Mouse (Mus musculus) midbrain, postnatal 0 days (tissue): ENCODE measurements around the gene Plch2. TPM values are rescaled to one million over a fixed set of nuclear protein-coding genes. Genes with fewer than 3 reads are reported as not detected.

Source experiments
- ATAC-seq: fragments of 200-750 bp; cut with Nextera tagmentation; 2 replicates; pipeline ENCODE4 v1.8.0; 2017; ENCODE audit warnings: moderate number of reproducible peaks, mild to moderate bottlenecking, moderate TSS enrichment, moderate library complexity; ENCODE audit not compliant: low FRiP score
- DNase-seq: peaks from one replicate; pipeline ENCODE4 v3.0.0-alpha.2; 2015; ENCODE audit warnings: low spot score
- H3K27ac ChIP-seq: fragments of 300-500 bp; sonication (generic); 2 replicates; pipeline ENCODE4 v1.5.1; 2014; ENCODE audit warnings: low read depth, mild to moderate bottlenecking, low read length, mixed read lengths
- H3K27me3 ChIP-seq: fragments of 300-500 bp; sonication (generic); 2 replicates; pipeline ENCODE4 v1.6.1; 2014; ENCODE audit warnings: low read length, control low read depth, mixed read lengths; ENCODE audit not compliant: insufficient read depth
- H3K36me3 ChIP-seq: fragments of 300-500 bp; sonication (generic); 2 replicates; pipeline ENCODE4 v1.6.1; 2014; ENCODE audit warnings: low read length, control low read depth, mixed read lengths; ENCODE audit not compliant: insufficient read depth
- H3K4me1 ChIP-seq: fragments of 300-500 bp; sonication (generic); 2 replicates; pipeline ENCODE4 v1.6.1; 2014; ENCODE audit warnings: mild to moderate bottlenecking, control low read depth, antibody characterized with exemption, low read length, mixed read lengths; ENCODE audit not compliant: insufficient read depth
- H3K4me2 ChIP-seq: fragments of 300-500 bp; sonication (generic); 2 replicates; pipeline ENCODE4 v1.6.1; 2014; ENCODE audit warnings: low read depth, mild to moderate bottlenecking, low read length, mixed read lengths; ENCODE audit not compliant: poor library complexity, severe bottlenecking
- H3K4me3 ChIP-seq: fragments of 300-500 bp; sonication (generic); 2 replicates; pipeline ENCODE4 v1.5.1; 2014; ENCODE audit warnings: low read depth, mild to moderate bottlenecking, low read length, moderate library complexity
- H3K9ac ChIP-seq: fragments of 300-500 bp; sonication (generic); replicated peaks from 2 replicates; pipeline ENCODE4 v1.6.1; 2014; ENCODE audit warnings: mild to moderate bottlenecking, low read length, moderate library complexity, mixed read lengths; ENCODE audit not compliant: poor library complexity, severe bottlenecking
- H3K9me3 ChIP-seq: fragments of 300-500 bp; sonication (generic); 2 replicates; pipeline ENCODE4 v1.6.1; 2016; ENCODE audit warnings: low read length, control low read depth
- CTCF ChIP-seq: IDR thresholded peaks from 2 replicates; pipeline ENCODE4 v1.5.1; 2016; ENCODE audit warnings: antibody characterized with exemption, mild to moderate bottlenecking
- WGBS: fragments of 180-500 bp; shearing (Covaris S2); extraction: QIAGEN DNeasy Blood & Tissue Kit; methylation state at CpG from one replicate; pipeline ENCODE4 v1.1.7; 2014; 5-methylcytosine and 5-hydroxymethylcytosine counted together
- polyA plus RNA-seq: library from polyadenylated mRNA; unstranded; fragments of >200 nt; fragmentation: Nextera tagmentation; extraction: Ambion mirVana; gene quantifications from 2 replicates; pipeline ENCODE4 v1.2.1, GENCODE M21; 2015
- total RNA-seq: library from RNA; depleted of rRNA; stranded (reverse); fragments of >200 nt; gene quantifications from 2 replicates; pipeline ENCODE4 v1.2.3, GENCODE M21; 2014

Gene Plch2
- total and polyA plus RNA-seq, 2 experiments from 2014 or later, result 21.7 to 49.8 TPM

DNA sequence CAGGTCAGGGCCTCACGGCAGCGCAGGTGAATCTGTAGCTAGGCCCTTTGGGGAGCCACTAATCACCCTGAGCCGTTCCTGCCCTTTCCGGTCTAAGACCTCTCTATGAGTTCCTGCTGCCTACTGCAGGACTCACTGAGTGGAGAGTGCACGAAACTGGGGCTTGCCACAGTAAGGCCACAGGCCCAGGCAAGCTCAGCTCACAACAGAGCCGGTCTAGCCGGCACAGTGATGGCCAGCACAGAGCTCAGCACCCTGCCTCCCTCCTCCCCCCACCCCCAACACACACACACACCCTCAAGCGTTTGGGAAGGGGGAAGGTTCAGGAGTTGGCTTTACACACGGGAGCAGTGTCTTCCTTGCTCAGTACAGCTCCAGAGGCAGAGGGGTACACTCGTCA is 1.7 kb upstream of the Plch2 start:
- H3K4me2 ChIP-seq, result no peak overlapping the region
- no peaks in the 10 kb centered on the region for H3K36me3 ChIP-seq
- TF ChIP-seq CTCF, result no peak
- H3K9ac ChIP-seq, result no peak overlapping the region
- no peak for DNase-seq
- 39% methylated on average over 10 of the region's 10 CpGs for WGBS
- H3K4me3 ChIP-seq, result no peak overlapping the region
- H3K4me1 ChIP-seq, result no peaks in the 10 kb centered on the region
- H3K9me3 ChIP-seq, result no peaks in the 10 kb centered on the region
- H3K27ac ChIP-seq, result no peak overlapping the region
- ATAC-seq, result no peak
- no peaks in the 10 kb centered on the region for H3K27me3 ChIP-seq

DNA sequence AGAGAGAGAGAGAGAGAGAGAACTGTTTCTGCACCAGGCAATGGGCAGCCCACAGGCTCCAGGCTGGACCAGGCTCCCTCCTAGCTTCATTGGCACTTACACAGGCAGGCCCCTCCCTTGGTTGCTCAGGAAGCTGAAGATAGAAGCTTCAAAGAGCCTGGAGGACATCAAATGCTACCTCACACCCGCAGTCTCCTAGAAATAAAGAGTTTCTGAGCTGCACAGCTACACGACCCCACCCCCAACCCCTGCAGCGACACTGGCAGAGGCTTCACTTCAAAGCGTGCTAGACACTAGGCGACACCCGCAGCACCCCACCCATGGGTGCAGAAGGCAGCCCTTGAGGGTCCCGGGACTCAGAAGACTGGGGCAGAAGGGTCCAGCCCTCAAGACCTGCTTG is 6.5 kb downstream of the Plch2 start:
- H3K9ac ChIP-seq, result no peak overlapping the region
- no peaks in the 10 kb centered on the region for H3K36me3 ChIP-seq
- no peaks in the 10 kb centered on the region for H3K4me1 ChIP-seq
- DNase-seq (no peak), ATAC-seq (no peak)
- no peak overlapping the region for H3K4me2 ChIP-seq
- H3K27me3 ChIP-seq, result no peaks in the 10 kb centered on the region; the same call in 1 of the 2 replicates
- TF ChIP-seq CTCF, result no peak
- H3K9me3 ChIP-seq, result no peaks in the 10 kb centered on the region
- H3K4me3 ChIP-seq, result no peak overlapping the region
- WGBS, result 76% methylated on average over 7 of the region's 7 CpGs
- no peak overlapping the region for H3K27ac ChIP-seq

DNA sequence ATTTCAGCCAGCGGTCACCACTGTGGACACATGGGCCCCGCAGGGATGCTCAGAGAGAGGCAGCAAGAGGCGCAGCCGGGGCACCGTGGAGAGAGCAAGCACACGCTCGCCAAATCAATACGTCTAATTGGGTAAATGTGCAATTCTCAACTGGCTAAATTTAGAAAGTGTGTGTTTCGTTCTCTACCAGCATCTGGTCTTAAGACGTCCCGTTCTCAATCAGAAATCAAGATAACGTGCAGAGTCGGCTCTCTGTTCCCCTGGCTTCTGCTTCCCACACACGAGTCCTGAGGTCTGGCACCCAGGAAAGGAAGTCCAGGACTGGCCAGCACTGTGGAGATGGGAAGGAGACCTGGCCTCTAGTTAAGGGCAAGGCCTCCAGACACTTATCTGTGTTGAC is 9.9 kb downstream of the Plch2 start:
- H3K9ac ChIP-seq, result no peak overlapping the region
- H3K4me3 ChIP-seq, result no peak overlapping the region
- WGBS, result 91% methylated on average over 14 of the region's 14 CpGs
- H3K36me3 ChIP-seq, result no peaks in the 10 kb centered on the region
- no peaks in the 10 kb centered on the region for H3K9me3 ChIP-seq
- ATAC-seq (no peak), DNase-seq (no peak)
- no peak for TF ChIP-seq CTCF
- peaks cover 12% of the 10 kb centered on the region for H3K27me3 ChIP-seq
- H3K27ac ChIP-seq, result no peak overlapping the region
- H3K4me2 ChIP-seq, result no peak overlapping the region
- H3K4me1 ChIP-seq, result peaks cover 4% of the 10 kb centered on the region; the same call in 1 of the 2 replicates

DNA sequence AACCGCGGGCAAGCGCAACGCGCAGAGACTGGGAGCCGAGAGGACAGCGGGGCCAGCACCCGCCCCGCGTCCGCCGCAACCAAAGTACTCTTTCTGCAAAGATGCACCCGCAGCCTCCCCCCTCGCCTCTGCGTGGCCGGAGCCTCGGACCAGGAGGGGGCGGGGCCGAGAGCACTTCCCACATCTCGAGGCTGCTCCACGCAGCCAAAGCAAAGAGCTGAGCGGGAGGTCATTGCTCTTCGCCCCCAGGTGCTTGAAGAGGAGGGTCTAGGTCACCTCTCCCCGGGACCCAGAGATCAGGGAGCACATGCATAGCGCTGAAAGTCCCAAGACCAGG is 13.3 kb downstream of the Plch2 start:
- H3K27ac ChIP-seq, result no peak overlapping the region
- ATAC-seq, result peak; percentile 35; the same call in 1 of the 2 replicates
- 3% methylated on average over 23 of the region's 25 CpGs for WGBS

DNA sequence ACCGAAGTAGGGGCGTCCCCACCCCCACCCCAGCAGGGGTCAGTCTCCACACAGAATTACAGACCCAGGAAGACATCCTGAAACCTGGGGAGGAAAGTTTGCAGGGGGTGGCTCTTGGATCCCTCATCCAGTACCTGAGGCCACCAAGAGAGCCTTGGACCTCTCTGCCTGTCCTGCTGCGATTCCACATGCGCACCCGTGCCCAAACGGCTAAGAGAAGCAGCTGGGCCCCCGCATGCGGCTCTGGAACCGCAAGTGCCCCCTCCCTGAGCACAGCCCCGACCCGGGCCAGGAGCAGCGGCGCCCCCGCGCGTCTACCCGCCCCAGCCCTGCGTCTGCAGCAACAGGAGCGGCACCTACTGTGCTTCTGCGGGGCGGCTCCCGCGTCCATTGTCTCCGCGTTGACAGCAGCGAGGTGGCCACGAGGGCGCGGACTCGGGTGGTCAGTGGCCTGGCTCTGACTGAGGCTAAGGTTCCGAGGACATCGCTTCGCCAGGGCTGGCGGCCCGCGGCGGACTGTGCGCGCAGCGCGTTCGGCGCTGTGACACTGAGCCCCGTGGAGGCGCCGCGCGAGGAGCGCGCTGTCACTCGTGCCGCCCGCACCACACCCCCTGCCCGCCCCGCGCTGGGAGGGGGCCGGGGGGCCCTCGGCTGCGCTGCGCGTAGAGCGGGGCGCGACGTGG is 13.8 kb downstream of the Plch2 start:
- H3K9me3 ChIP-seq, result no peaks in the 10 kb centered on the region
- peak overlapping the region; percentile 88 for H3K4me2 ChIP-seq
- DNase-seq, result no peak
- H3K4me3 ChIP-seq, result peak overlapping the region; percentile 55
- peak overlapping the region; percentile 77 for H3K9ac ChIP-seq
- H3K36me3 ChIP-seq, result no peaks in the 10 kb centered on the region
- peaks cover 19% of the 10 kb centered on the region for H3K4me1 ChIP-seq
- no peak for TF ChIP-seq CTCF
- peaks cover 12% of the 10 kb centered on the region for H3K27me3 ChIP-seq
- no peak overlapping the region for H3K27ac ChIP-seq
- 1% methylated on average over 64 of the region's 65 CpGs for WGBS
- peak; percentile 32 for ATAC-seq

More for the DNA sequence above, 13.3 kb downstream of the Plch2 start:
- DNase-seq, result no peak
- Histone ChIP-seq H3K27me3 (peaks cover 12% of the 10 kb centered on the region), H3K4me2 (peak overlapping the region; percentile 88), H3K36me3 (no peaks in the 10 kb centered on the region), H3K9ac (peak overlapping the region; percentile 77), H3K9me3 (no peaks in the 10 kb centered on the region), H3K4me1 (peaks cover 19% of the 10 kb centered on the region), H3K4me3 (peak overlapping the region; percentile 55)
- TF ChIP-seq CTCF, result no peak

DNA sequence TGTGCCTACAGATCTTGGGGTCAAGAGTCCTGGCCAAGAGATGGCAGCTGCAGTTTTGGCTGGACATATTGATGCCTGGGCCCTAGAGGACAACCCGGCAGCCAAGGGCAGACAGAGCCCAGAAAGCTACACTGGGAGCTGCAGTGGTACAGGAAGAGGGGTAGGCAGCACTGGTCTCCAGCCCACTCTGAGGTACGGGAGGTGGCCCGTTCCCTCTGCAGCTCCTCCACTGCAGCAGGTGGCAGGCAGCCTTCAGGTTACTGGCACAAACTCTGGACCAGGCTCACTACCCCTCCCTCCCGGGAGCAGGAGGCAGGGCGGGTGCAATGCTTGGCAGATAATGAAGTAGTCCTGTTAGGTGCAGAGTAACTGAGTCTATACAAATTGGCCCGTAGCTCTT is 15.9 kb downstream of the Plch2 start:
- no peak for TF ChIP-seq CTCF
- no peaks in the 10 kb centered on the region for H3K9me3 ChIP-seq
- no peak overlapping the region for H3K27ac ChIP-seq
- H3K4me2 ChIP-seq, result peak overlapping the region; percentile 29
- no peaks in the 10 kb centered on the region for H3K36me3 ChIP-seq
- ATAC-seq, result no peak
- H3K27me3 ChIP-seq, result peaks cover 12% of the 10 kb centered on the region
- H3K9ac ChIP-seq, result 0 out of 2 replicates have a peak overlapping the region, but pooled peaks have one; percentile 30
- 38% methylated on average over 6 of the region's 6 CpGs for WGBS
- H3K4me3 ChIP-seq, result peak overlapping the region; percentile 4; the same call in 1 of the 2 replicates
- no peak for DNase-seq
- H3K4me1 ChIP-seq, result peaks cover 19% of the 10 kb centered on the region
